Mouse (Mus musculus) megakaryocyte-erythroid progenitor cell, adult 5-6 weeks (primary cell): ENCODE measurements around the gene Fbxo46. TPM values are rescaled to one million over a fixed set of nuclear protein-coding genes. Genes with fewer than 3 reads are reported as not detected.
"Not testable (repeated sequence)": the region's sequence is repeated elsewhere in the genome, so short reads cannot be mapped to it uniquely, and the experiment has no call there.

ENCODE experiments used
- ATAC-seq: replicated peaks from 2 replicates; pipeline ENCODE4 v1.8.0; 2016; ENCODE audit warnings: mild to moderate bottlenecking, inconsistent platforms; ENCODE audit not compliant: severe bottlenecking, poor library complexity, low FRiP score, low TSS enrichment
- total RNA-seq, 2 experiments: library from RNA; stranded (forward) in 1 of 2; stranded (reverse) in 1 of 2; fragments of 200-1000, 215-1000 nt in 1 of 2; fragments of >200 nt in 1 of 2; fragmentation: Nextera tagmentation in 1 of 2; gene quantifications; 2 replicates each; pipeline ENCODE4 v1.2.3; 2014 to 2017

Gene Fbxo46
- total RNA-seq, 2 experiments from 2014 or later, result 6.3 to 7.8 TPM

- ATAC-seq, result no peak
These were observed 5.1 kb downstream of the Fbxo46 start for GRCm38 (mm10) chr7:19124713-19125112.

- ATAC-seq, result no peak
These were observed 8.1 kb downstream of the Fbxo46 start for GRCm38 (mm10) chr7:19127744-19128143.

GRCm38 (mm10) chr7:19129396-19129795 is 9.7 kb downstream of the Fbxo46 start:
- ATAC-seq, result no peak

DNA sequence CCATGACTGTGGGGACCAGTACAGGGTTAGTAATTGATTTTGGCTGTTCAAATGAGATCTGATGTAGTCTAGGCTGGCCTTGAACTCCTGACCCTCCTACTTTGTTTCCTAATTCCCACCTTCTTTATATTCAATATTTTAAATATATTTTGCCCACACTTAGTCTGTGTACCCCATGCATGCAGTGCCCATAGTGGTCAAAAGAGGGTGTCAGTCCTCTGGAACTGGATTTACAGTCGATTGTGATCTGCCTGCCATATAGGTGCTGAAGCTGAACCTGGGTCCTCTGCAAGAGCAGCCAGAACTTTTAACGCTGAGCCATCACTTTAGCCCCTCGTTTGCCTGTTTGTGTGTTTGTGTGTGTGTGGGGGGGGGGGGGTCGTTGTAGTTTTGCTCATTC is 11.0 kb downstream of the Fbxo46 start:
- ATAC-seq, result 0 out of 2 replicates have a peak, but pooled peaks have one; percentile 36

DNA sequence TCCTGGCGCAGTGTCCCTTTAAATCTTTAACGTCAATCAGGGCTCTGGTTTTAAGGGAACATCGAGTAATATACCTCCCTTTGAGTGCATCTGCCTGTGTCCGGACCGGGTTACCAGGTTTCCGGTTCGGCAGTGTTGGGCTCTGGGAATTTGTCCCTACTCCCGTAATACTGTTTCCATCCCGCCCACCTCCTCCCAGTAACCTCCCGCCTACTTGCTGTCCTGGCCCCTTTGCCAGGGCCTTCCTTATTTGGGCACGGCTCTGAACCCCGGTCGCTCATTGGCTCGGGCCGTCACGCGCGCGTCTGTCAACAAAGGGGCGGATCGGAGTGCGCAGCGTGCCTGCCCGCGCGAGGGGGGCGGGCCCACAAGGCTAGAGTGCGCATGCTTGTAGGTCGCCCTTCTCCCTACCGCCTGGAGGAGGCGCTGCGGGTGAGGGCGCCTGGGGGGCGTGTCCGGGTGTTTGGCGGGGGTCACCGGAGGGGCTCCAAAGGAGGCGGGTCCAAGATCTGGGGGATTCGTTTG is 11.7 kb downstream of the Fbxo46 start:
- ATAC-seq, result peak; percentile 98

GRCm38 (mm10) chr7:19136168-19136567 is 16.5 kb downstream of the Fbxo46 start:
- ATAC-seq, result 0 out of 2 replicates have a peak, but pooled peaks have one; percentile 11

DNA sequence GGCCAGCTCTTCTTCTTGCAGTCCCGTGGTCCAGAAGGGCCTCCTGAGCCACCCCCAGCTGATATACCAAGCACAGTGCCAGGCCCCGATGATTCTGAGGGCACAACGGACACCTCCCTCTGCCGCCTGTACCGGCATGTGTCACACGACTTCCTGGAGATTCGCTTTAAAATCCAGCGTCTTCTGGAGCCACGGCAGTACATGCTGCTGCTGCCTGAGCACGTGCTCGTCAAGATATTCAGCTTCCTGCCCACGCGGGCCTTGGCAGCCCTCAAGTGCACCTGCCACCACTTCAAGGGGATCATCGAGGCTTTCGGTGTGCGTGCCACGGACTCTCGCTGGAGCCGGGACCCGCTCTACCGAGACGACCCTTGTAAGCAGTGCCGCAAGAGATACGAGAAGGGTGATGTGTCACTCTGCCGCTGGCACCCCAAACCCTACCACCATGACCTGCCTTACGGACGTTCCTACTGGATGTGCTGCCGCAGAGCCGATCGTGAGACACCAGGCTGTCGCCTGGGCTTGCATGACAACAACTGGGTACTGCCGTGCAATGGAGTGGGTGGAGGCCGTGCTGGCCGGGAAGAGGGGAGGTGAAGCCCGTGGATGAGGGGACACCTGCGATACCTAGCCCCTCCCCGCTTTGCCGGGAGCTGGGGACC is 17.1 kb downstream of the Fbxo46 start:
- ATAC-seq, result no peak; the same call in 1 of the 2 replicates

GRCm38 (mm10) chr7:19137380-19137779 is 17.7 kb downstream of the Fbxo46 start:
- ATAC-seq, result 0 out of 2 replicates have a peak, but pooled peaks have one; percentile 35

DNA sequence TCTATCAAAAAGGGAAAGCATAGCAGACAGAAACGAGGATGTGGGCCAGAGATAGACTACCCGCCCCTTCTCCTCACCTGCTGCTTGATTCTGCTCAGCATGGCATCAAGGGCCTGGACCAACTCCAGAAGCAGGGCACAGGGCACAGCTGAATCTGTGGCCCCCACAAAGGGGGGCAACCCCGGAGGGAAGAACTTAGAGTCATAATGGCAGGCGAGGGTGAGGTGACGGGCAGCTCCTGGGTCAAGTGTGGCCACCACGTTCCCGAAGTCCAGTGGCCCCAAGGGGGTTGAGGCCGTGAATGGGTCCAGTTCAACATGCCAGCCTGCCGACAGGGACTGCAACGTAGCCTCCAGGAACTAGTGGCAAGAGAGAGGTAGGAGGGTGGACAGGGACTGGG is 27.1 kb downstream of the Fbxo46 start:
- no peak for ATAC-seq

DNA sequence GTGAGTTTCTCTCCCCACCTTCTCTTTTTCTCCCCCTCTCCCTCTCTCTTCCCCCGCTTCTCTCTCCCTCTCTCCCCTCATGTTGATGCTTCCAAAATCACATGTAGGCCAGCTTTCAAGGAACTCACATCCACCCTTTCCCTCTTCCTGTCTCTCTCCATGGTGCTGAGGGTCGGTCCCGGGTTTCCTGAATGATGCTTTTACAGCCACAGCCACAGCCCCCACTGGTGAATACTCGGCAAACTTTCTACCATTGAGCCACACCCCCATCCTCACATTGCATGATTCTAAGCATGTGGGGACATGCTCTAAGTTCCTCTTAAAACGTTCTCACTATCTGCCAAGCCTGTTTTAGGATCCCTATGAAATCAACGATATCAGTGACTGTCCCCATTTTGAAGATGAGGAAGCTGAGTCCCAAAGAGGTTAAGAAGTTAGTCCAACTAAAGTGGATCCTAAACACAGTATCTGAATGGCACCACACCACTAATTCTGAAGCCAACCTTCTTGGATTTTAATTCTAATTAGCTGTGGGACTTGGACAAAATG is 27.9 kb downstream of the Fbxo46 start:
- no peak for ATAC-seq

DNA sequence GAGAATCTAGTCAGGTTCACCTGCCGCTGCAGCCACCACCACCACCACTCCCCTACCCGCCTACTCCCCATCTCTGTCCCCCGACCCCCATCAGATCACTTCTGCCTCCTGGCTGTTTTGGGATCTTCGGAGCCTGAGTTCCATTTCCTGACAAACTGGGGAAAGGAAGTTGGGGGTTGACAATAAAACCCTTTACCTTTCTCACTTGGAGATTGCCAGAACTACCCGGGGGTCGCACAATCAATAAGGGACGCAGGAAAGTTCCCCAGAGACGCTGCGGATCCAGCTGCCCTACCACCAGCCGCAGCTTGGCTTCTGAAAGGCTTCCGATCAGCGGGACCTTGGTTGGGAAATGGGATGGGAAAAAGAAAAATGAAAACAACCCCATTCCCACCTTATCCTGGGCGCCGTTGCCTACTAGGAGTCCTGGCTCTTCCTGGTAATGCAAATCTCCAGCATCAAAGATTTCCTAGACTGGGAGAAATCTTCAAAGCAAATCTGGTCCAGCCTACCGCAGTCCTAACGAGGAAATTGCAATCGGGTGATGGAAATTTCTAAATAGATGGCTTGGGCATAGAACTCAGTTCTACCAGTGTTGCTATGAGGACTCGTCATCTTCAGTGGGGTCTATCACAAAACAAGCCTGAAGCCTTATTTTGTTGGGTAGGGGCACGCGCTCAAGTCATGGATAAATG is 28.7 kb downstream of the Fbxo46 start:
- no peak for ATAC-seq

GRCm38 (mm10) chr7:19148875-19149541 is 29.3 kb downstream of the Fbxo46 start, which contains the start of gene Qpctl:
Gene Qpctl (minus strand): TSS chr7:19149291.
- peak; percentile 92 for ATAC-seq

DNA sequence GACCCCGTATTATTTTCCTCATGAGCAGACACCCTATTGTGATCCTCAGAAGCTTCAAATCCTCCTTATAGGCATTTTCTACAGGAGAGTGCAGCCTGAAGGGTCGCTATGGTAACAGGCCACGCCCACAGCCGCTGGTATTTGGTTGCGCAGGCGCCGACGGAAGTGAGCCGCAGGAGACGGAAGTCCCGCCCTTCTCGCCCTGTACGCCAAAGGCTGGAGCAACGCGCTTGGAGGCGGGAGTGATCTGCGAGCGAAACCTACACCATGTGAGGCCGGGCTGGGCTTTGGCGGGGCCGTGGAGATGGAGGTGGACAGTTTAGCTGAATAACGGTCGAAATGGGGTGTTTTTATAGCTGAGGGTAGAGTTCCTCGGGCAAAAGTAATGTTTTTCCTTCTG is 30.0 kb downstream of the Fbxo46 start, which contains the start of gene Snrpd2:
TSS of gene Snrpd2 (plus strand) at position 97 of the 400 bp plus-strand sequence.
- peak; percentile 81 for ATAC-seq

DNA sequence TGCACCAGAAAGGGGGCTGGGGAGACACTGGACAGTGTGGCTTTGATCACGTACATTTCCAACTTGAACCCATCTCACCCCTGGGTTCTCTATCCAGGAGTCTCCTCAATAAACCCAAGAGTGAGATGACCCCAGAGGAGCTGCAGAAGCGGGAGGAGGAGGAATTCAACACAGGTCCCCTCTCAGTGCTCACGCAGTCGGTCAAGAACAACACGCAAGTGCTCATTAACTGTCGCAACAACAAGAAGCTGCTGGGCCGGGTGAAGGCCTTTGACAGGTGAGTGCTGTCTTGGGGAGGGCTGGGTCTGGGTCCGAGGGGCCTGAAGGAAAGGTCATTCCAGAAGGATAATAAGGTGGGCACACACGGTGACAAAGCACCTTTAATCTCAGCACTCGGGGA is 31.5 kb downstream of the Fbxo46 start:
- not testable (repeated sequence) for ATAC-seq

DNA sequence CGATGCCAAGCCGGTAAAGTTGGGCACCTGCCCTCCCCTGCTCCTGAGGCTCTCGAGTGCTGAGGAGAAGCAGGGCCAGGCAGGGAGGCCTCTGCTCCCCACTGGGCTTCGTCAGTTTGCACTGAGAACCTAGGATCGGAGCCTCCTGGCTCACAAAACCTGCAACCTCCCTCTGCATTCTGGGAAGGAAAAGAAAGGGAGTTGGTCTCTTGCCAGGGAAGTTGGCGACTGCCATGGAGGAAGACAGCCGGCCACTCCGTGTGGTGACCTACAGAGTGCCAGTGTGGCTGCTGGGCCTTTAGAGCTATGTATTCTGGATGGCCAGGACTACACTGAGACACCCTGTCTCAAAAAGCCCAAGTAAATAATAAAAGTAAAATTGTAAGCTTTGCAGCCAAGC is 35.1 kb downstream of the Fbxo46 start:
- no peak for ATAC-seq

DNA sequence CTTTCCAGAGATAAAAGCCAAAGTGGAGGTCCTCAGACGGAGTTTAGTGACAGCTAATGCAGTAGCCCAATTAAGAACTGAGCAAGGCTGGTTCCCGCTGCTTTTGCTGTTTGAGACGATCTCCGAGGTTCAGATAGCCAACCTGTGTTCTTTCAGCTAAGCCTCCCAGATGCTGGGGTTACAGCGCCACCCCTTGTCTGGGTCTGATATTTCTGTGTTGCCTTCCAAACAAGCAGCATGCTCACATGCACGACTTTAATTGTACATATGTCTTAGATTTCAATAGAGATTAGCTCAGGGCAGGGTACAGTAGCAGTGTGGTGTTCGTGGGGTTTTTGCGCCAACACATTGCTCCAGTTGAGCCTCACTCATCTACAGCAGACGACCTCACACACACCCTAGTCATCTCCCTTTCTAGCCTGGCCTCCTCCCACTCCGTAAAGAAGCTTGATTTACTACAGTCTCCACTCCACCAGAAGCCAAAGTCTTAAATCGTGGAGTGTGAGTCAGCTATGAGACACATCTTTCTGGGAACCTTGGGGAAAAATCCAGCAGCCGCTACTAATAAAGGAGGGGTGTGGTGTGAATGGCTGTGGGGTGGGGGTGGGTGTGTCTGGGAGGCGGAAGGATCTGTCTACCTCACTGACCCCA is 36.3 kb downstream of the Fbxo46 start:
- no peak for ATAC-seq

GRCm38 (mm10) chr7:19157160-19157800 is 37.6 kb downstream of the Fbxo46 start:
- peak; percentile 90 for ATAC-seq

DNA sequence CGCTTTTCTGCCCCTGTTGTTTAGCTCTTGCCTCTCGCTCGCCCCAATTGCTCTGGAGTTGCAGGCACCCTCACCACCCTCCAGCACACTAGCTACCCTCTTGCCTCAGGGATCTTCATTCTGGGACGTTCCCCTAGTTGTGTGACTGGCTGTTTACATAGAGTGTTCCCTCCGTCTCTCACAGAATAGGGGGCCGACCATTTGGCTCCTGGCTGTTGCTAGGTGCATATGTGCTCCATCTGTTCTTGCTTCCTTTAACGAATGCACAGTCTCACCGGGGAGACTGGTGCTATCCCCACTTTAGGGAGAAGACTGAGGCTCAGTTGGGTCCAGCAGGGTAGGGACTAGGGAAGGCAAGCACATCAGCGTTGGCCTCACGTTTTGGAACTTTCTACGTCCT is 38.9 kb downstream of the Fbxo46 start:
- no peak for ATAC-seq

DNA sequence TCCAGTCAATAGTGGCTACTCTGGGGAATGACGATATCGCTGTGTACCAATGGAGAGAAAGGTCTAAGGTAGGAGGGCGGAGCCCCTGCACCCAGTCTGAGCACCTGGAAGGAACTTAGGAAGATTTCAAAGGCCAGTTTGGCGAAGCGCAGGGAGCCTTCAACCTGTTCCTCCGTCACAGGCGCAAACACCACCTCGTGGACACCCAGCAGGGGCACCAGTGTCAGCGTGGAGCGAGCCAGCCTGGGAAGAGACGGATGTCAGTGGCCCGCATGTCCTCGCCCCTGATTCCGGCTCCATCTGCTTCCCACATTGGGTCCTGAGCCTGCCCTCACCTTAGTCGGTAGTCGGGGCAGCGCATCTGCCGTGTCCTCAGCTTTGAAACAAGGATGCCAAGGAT is 39.8 kb downstream of the Fbxo46 start:
- ATAC-seq, result no peak
